In the genomic region with DNA sequence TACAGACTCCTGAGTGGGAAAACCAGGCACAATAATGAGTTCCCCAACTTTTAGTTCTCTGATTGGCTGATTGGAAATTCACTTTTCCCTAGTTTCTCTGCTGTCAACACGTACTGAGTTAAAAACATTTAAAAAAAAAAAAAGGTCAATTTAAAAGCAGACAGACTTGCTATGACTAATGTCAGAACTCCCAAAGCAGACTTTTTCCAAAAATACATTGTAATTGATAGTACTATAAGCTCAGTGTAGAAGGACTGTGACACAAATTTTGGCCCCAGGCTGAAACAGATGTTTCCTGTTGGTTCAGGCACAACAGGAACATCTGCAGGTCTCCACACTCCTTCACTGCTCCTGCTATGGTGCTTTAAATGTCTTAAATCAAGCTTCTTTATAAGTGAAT, we compare ENCODE assay signal across 14 mouse cellular contexts. TPM values are rescaled to one million over a fixed set of nuclear protein-coding genes. Genes with fewer than 3 reads are reported as not detected.
DNase-seq lines count a peak whose midpoint lies in the region; ATAC-seq and TF ChIP-seq lines count a peak whose summit lies in the region.
"Had no signal": no experiment of that assay in that cellular context is flagged by ENCODE, and none has a peak within 500 bp of the region (broad histone marks: within the 10 kb centered on the region; RNA-seq: fewer than 3 reads in every experiment).

No protein-coding gene starts in this region.

- no peaks in the 10 kb centered on the region for H3K36me3 ChIP-seq in kidney, postnatal 0 days (ENCODE audit: insufficient read depth, low read length)
- H3K36me3 ChIP-seq in forebrain, embryonic 11.5 days (ENCODE audit: control insufficient read depth, insufficient read depth, low read length) = no peaks in the 10 kb centered on the region
- H3K36me3 ChIP-seq: G1E; midbrain, embryonic 12.5 days had no signal

- H3K27me3 ChIP-seq in kidney, postnatal 0 days (ENCODE audit: insufficient read depth, low read length) = no peaks in the 10 kb centered on the region
- no peaks in the 10 kb centered on the region for H3K27me3 ChIP-seq in forebrain, embryonic 11.5 days (ENCODE audit: control insufficient read depth, insufficient read depth, low read length)
- H3K27me3 ChIP-seq: midbrain, embryonic 12.5 days had no signal

- peak; percentile 66 for DNase-seq in kidney, postnatal 0 days (ENCODE audit: low spot score)
- DNase-seq in kidney, adult 18-20 months = no peak
- DNase-seq in NIH3T3 (ENCODE audit: low read depth) = peak; percentile 59
- DNase-seq in fibroblast of lung, adult 2 months (ENCODE audit: low read depth) = peak; percentile 35
- DNase-seq in kidney, postnatal 25 days = peak; percentile 31 to 70
- no peak for DNase-seq in forebrain, embryonic 11.5 days (ENCODE audit: low spot score)
- no peak for DNase-seq in left cerebral cortex, postnatal 14 days (ENCODE audit: low spot score in 2 of 2)
- DNase-seq: adrenal gland, adult 2 months; cerebellum, adult 11 months; right cerebral cortex, postnatal 25 days had no signal

- H3K9ac ChIP-seq in kidney, postnatal 0 days (ENCODE audit: low read depth, low read length) = no peak overlapping the region
- no peak overlapping the region for H3K9ac ChIP-seq in forebrain, embryonic 11.5 days (ENCODE audit: low read length)
- H3K9ac ChIP-seq: midbrain, embryonic 12.5 days had no signal

- 42% methylated on average over 1 of the region's 1 CpGs for WGBS in kidney, postnatal 0 days
- WGBS in forebrain, embryonic 11.5 days = 70% methylated on average over 1 of the region's 1 CpGs

- intact Hi-C loops in left cerebral cortex, postnatal 14 days (cut with DNase I) = no loop called here

- no peak overlapping the region for H3K27ac ChIP-seq in kidney, postnatal 0 days
- H3K27ac ChIP-seq in forebrain, embryonic 11.5 days (ENCODE audit: low read depth, low read length) = no peak overlapping the region
- H3K27ac ChIP-seq: midbrain, embryonic 12.5 days had no signal

- H3K4me1 ChIP-seq in kidney, postnatal 0 days (replicated peaks; ENCODE audit: insufficient read depth, low read length) = peaks cover 5% of the 10 kb centered on the region; the same call in 1 of the 2 replicates
- H3K4me1 ChIP-seq in forebrain, embryonic 11.5 days (replicated peaks; ENCODE audit: control insufficient read depth, insufficient read depth, low read length) = peaks cover 3% of the 10 kb centered on the region; the same call in 1 of the 2 replicates

- H3K9me3 ChIP-seq in kidney, postnatal 0 days (replicated peaks; ENCODE audit: low read length) = no peaks in the 10 kb centered on the region
- H3K9me3 ChIP-seq in forebrain, embryonic 11.5 days (ENCODE audit: control insufficient read depth, low read length) = no peaks in the 10 kb centered on the region
- H3K9me3 ChIP-seq: midbrain, embryonic 12.5 days had no signal

- no peak overlapping the region for H3K4me3 ChIP-seq in kidney, postnatal 0 days (replicated peaks; ENCODE audit: low read depth, low read length)
- H3K4me3 ChIP-seq in forebrain, embryonic 11.5 days (ENCODE audit: low read depth, low read length) = no peak overlapping the region
- H3K4me3 ChIP-seq: midbrain, embryonic 12.5 days had no signal

- no peak for TF ChIP-seq CTCF in kidney, postnatal 0 days (IDR thresholded peaks at IDR 0.05; ENCODE audit: low read depth)

- no peak overlapping the region for H3K4me2 ChIP-seq in kidney, postnatal 0 days (ENCODE audit: low read length)
- no peak overlapping the region for H3K4me2 ChIP-seq in forebrain, embryonic 11.5 days (ENCODE audit: low read depth, low read length, severe bottlenecking)
- H3K4me2 ChIP-seq: midbrain, embryonic 12.5 days had no signal

- no peak for ATAC-seq in kidney, postnatal 0 days (replicated peaks; ENCODE audit: low FRiP score, low read depth)
- ATAC-seq in forebrain, embryonic 11.5 days (replicated peaks; ENCODE audit: low FRiP score) = no peak
- ATAC-seq: inflammation-experienced regulatory T-cells, adult 6 months had no signal

RNA-seq across cellular contexts. Expression of gene Elk4, which starts 3.6 kb away (rescaled TPM):
- polyA plus RNA-seq in kidney, postnatal 0 days (2015; fragmentation: Nextera tagmentation; extraction: Ambion mirVana) = 21.4 and 22.0 TPM in 2 replicates
- polyA plus RNA-seq in forebrain, embryonic 11.5 days (2014; fragmentation: Nextera tagmentation; extraction: Ambion mirVana) = 19.8 and 20.3 TPM in 2 replicates
- 10 to 100 TPM; 54.5 to 58.8 TPM for total RNA-seq in left cerebral cortex, postnatal 14 days (2021)

RNA-seq across cellular contexts. Expression of gene Slc45a3, which starts 41.0 kb away (rescaled TPM):
- 9.1 and 10.1 TPM in 2 replicates for polyA plus RNA-seq in kidney, postnatal 0 days (2015; fragmentation: Nextera tagmentation; extraction: Ambion mirVana)
- 8.4 and 9.4 TPM in 2 replicates for polyA plus RNA-seq in forebrain, embryonic 11.5 days (2014; fragmentation: Nextera tagmentation; extraction: Ambion mirVana)
- total RNA-seq in left cerebral cortex, postnatal 14 days (2021) = 1 to 10 TPM in 1 of 2 experiments, under 1 TPM in 1; 0.97 to 1.8 TPM
- total RNA-seq: neutrophil, adult 5-6 weeks had no signal
- polyA plus RNA-seq: inflammation-experienced regulatory T-cells, adult 6 months had no signal

Comparison
In these comparisons a context has a peak if more than half of its experiments do, and no peak if none do; other contexts are left out.
1. DNase-seq: peak in kidney, postnatal 0 days (single experiment), NIH3T3 (single experiment), fibroblast of lung, adult 2 months (single experiment) and kidney, postnatal 25 days (2 of 2); none in kidney, adult 18-20 months (single experiment), forebrain, embryonic 11.5 days (single experiment) and left cerebral cortex, postnatal 14 days (0 of 2).